ENCODE assay signal across 19 mouse cellular contexts in genomic region chr7:4448439-4448838, GRCm38 (mm10). TPM values are rescaled to one million over a fixed set of nuclear protein-coding genes. Genes with fewer than 3 reads are reported as not detected.
"Had no signal": no experiment of that assay in that cellular context is flagged by ENCODE, and none has a peak within 500 bp of the region (broad histone marks: within the 10 kb centered on the region; RNA-seq: fewer than 3 reads in every experiment).

No protein-coding gene starts in this region.

- H3K27ac ChIP-seq: midbrain, embryonic 10.5 days; midbrain, embryonic 12.5 days; neural tube, embryonic 12.5 days had no signal

- DNase-seq: lung, postnatal 10 days; lung, postnatal 4 days; midbrain, embryonic 14.5 days; retina, postnatal 1 day; right cerebral cortex, adult 18-20 months; right cerebral cortex, postnatal 25 days; right cerebral cortex, postnatal 4 days; spleen, adult 18-20 months; thymus, adult 18-20 months; thymus, postnatal 14 days; thymus, postnatal 36 days had no signal

- H3K9ac ChIP-seq: lung, embryonic 14.5 days; midbrain, embryonic 12.5 days; neural tube, embryonic 12.5 days had no signal

- H3K9me3 ChIP-seq: midbrain, embryonic 10.5 days; midbrain, embryonic 12.5 days; neural tube, embryonic 12.5 days had no signal

- H3K4me3 ChIP-seq: midbrain, embryonic 10.5 days; midbrain, embryonic 12.5 days; neural tube, embryonic 12.5 days had no signal

- ATAC-seq: midbrain, embryonic 16.5 days had no signal

- H3K27me3 ChIP-seq: midbrain, embryonic 12.5 days; neural tube, embryonic 12.5 days had no signal

RNA-seq across cellular contexts. Expression of gene Gp6, which starts 50.9 kb away (rescaled TPM):
- polyA plus RNA-seq: neural tube, embryonic 14.5 days; small intestine, adult 2 months; thymus, postnatal 0 days had no signal
